In the genomic region with DNA sequence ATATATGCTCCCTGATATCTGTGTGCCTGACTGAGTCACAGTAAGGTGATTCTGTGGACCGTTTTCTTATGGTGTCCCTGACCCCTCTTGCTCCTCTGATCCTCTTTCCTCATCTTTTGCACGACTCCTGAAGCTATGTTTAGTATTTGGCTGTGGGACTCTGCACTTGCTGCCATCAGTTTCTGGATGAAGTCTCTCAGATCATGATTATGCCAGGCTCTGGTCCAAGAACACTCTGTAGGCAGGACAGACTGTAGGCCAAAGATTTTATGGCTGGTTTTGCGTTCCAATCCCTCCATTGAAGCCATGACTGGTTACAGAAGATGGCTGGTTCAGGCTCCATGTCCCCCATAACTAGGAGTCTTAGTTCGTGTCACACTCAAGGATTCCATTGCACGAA, we compare ENCODE assay signal across 12 mouse cellular contexts.
"Had no signal": no experiment of that assay in that cellular context is flagged by ENCODE, and none has a peak within 500 bp of the region (broad histone marks: within the 10 kb centered on the region; RNA-seq: fewer than 3 reads in every experiment).

No protein-coding gene starts in this region.

- DNase-seq: lung, adult 18-20 months; lung, embryonic 14.5 days; lung, postnatal 10 days; lung, postnatal 4 days; midbrain, embryonic 14.5 days; retina, postnatal 1 day; right cerebral cortex, adult 18-20 months; right cerebral cortex, postnatal 25 days; right cerebral cortex, postnatal 4 days; thymus, adult 2 months; thymus, postnatal 25 days; thymus, postnatal 4 days had no signal
